Mouse (Mus musculus) cerebellum, adult 9-11 months (tissue): ENCODE results near the gene Ppp1ca.

ENCODE experiments used
- DNase-seq: peaks from one replicate; pipeline ENCODE4 v3.0.0; 2022

Gene Ppp1ca

DNA sequence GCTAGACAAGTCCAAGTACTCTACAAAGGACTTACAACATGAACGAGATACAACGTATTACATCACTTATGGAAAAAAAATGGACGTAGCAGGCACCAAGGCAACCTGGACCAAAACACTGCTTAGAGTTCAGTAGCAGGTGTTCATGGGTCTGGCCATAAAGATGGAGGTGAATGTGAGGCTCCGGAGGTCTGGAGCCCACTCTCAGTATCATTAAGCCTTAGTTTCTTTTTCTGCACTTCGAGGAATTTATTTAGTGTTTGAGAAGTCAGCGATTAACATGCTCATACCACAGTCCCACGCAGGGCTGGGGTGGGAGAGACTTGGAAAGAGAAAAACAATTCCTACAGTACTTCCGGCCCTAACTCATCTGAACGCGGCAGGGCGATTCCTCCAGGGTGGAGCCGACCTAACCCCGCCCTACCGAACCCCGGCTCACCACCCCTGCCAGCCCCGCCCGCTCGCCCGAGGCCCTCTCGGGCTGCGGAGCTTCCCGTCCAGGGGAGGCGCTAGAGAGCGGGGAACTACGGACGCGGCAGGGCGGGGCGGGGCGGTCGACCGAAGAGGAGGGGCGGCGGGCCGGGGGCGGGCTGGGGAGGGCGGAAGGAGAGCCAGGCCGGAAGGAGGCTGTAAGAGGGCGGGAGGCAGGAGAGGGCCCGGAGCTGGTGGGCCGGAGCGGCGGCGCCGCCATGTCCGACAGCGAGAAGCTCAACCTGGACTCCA, at the start of gene Ppp1ca:
TSS of gene Ppp1ca (plus strand) at position 538 of the 723 bp plus-strand sequence.
- peak; percentile 91 for DNase-seq

GRCm38 (mm10) chr19:4142416-4143173, 49.3 kb upstream of the Ppp1ca start:
- DNase-seq, result peak; percentile 46

DNA sequence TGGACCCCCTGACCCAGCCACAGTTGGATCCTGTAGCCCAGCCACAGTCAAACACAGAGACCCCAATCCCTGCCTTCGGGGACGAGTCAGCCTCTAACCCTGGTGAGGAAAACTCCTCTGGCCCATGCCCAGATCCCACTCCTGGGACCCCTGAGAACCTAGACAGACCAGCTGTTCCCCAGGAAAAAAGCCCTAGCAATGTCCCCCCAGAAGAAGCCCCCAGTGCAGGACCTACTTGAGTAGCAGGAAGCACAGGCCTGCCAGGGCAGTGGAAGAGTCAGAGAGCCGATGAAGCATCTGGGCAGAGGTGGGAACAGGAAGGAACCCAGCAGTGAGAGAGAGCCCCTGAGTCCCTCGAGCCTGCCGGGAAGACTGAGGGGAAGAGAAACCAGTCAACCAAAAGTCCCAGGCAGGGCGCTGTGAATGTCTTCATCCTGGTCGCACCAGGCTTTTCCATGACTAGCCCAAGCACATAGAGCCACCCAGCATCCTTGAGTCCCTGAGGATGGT, 48.1 kb upstream of the Ppp1ca start, which contains the start of gene Cabp4:
TSS of gene Cabp4 (minus strand) at position 275 of the 510 bp plus-strand sequence.
- DNase-seq, result no peak

DNA sequence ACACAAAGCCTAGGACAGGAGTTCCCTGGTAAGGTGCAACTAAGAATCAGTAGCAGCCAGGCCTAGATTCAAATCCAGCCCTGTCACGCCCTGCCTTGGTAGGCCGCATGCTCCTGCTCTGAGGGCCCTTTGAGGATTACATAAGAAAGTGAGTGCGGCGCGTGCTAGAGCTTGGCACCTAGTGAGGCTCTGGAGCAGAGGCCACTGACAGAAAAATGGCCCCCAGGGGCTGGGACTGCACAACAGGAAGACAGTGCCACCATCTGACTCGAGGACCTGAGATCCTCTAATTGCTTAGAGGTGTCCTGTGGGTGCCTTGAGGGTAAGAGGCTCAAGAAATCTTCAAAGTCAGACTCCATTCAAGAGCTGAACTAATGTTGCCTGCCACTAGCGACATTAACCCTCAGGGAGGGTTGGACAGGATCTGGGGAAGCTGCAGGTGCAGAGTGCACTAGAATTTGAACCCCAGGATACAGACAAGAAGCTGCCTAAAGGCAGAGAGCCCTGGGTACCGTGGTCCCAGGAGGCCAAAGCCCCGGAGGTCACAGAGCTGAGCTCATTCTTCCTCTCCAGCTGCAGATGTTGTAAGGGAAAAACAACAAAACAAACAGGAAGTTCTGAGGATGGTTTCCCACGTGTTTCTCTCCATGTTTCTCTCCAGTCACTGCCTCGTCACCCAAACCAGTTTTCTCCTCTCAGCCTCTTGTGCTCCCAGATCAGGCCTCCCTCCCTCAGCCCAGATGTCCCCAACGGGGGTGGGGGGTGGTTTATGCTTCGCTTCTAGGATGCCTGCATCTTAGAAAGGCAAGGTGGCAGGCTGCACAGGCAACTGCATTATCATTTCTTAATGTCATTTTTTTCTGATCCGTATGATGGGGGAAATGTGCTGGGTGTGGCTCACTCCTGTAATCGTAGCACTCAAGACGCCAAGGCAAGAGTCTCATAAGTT, 47.0 kb upstream of the Ppp1ca start:
- no peak for DNase-seq

DNA sequence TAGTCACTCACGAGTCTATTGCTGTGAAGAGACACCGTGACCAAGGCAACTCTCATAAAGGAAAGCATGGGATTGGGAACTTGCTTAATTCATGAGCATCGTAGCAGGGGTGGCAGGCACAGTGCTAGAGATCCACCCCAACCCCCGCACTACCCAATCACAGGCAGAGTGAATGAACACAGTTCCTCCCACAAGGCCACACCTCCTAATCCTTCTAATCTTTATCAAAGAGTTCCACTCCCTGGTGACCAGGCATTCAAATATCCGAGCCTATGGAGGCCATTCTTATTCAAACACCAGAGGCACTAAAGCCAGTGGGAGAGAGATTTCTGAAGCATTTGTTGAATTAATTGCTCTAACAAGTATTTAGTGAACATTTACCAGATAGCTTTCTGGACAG, 45.9 kb upstream of the Ppp1ca start:
- no peak for DNase-seq

- DNase-seq, result peak; percentile 42
Observed at GRCm38 (mm10) chr19:4146366-4147021, 45.4 kb upstream of the Ppp1ca start.

- DNase-seq, result peak; percentile 55
Observed at GRCm38 (mm10) chr19:4147022-4147405, 44.9 kb upstream of the Ppp1ca start.

DNA sequence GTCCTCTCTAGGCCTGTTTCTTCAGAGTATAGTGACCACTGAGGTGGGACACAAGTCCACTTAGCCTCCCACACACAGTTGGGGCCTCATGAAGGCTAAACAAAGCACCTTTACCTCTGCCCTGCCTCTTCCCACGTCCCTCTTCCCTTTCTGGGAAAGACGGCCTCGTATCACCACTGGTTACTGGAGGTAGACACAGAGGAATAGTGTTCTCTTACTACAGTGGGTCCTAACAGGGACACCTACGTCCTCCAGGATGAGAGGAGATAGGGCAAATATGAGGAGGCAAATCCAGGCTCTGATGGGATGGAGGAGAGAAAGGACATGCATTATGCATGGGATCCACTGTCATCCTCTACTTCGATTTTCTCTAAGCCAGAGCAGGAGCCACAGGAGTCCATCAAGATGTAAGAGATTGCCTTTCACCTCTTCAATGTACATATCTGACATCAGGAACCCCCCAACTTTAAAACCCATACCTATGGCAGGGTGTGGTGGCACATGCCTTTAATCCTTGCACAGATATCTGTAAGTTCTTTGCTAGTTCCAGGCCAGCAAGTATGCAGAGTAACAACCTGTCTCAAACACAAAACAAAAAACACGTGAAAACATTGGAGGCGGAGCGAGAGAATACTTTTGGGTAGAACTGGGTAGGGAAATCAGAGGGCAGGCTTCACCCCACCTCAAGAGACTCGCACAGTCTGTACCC, 43.9 kb upstream of the Ppp1ca start:
- DNase-seq, result peak; percentile 52

- peak; percentile 96 for DNase-seq
Observed at GRCm38 (mm10) chr19:4148491-4148806, 43.4 kb upstream of the Ppp1ca start, which contains the start of gene Coro1b. TSS of gene Coro1b (plus strand) at chr19:4148619.

DNA sequence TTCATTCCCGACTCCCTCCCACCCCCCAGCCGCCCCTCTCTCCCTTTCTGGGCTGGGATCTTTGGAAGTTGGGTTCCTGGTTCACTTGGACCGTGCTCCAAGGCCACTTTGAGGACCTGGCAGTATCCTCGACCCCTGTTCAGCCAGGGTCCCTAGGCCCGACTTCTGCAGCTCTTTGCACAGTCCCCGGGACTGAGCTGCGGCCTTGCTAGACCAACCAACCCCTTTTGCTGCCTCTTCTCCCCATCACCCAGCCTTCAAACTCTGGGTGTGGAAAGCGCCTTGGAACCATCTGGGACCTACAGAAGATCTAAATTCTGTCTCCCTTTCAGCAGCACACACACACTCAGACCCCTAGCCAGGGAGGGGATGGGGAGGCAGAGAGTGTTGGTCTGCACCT, 43.0 kb upstream of the Ppp1ca start:
- no peak for DNase-seq

DNA sequence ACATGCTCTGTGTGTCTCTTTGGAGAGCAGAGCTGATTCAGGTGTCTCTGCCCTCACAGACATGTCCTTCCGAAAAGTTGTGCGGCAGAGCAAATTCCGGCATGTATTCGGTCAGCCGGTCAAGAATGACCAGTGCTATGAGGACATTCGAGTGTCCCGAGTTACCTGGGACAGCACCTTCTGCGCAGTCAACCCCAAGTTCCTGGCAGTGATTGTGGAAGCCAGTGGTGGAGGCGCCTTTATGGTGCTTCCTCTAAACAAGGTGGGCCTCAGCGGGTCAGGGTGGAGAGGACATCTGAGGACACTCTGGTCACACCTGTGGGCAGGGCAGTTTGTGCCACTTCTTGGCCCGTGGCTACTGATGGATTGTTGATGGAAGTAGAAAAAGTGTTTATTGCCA, 42.6 kb upstream of the Ppp1ca start:
- peak; percentile 53 for DNase-seq

- peak; percentile 56 for DNase-seq
Observed at GRCm38 (mm10) chr19:4149764-4150461, 42.0 kb upstream of the Ppp1ca start.

DNA sequence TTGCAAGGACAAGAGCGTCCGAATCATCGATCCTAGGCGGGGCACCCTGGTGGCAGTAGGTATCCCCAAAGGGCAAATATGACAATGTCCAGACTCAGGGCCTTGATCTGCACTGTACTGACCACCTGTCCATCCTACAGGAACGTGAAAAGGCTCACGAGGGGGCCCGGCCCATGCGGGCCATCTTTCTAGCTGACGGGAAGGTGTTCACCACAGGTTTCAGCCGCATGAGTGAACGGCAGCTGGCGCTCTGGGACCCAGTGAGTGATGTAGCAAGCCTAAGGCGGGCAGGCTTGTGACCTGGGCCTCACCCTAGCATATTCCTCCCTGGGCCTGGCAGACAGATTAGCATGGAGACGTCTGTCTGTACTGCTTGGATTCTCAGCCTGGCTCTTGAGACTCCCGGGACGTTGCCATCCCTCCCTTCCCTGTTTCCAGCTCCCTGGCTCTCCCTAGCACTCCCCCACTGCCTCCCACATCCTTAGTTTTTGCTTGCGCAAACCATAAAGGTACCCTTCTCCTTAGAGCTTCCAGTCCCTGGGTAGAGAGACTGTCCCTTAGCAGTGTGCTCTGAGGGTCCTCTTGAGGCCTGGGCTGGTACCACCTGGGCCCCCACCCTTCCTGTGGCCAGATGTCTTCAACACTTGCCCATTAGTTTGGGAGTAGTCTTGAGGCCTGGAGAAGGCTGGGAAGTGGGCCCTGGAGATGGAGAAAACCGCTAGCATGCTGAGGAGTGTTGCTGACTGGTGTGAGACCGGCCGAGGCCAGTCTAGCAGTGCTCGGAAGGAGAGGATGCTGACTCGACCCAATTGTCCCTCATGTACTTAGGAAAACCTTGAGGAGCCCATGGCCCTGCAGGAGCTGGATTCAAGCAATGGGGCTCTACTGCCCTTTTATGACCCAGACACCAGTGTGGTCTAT, 41.0 kb upstream of the Ppp1ca start:
- DNase-seq, result no peak

- no peak for DNase-seq
Observed at GRCm38 (mm10) chr19:4151488-4151860, 40.4 kb upstream of the Ppp1ca start.

- peak; percentile 47 for DNase-seq
Observed at GRCm38 (mm10) chr19:4151898-4152297, 40.0 kb upstream of the Ppp1ca start.

DNA sequence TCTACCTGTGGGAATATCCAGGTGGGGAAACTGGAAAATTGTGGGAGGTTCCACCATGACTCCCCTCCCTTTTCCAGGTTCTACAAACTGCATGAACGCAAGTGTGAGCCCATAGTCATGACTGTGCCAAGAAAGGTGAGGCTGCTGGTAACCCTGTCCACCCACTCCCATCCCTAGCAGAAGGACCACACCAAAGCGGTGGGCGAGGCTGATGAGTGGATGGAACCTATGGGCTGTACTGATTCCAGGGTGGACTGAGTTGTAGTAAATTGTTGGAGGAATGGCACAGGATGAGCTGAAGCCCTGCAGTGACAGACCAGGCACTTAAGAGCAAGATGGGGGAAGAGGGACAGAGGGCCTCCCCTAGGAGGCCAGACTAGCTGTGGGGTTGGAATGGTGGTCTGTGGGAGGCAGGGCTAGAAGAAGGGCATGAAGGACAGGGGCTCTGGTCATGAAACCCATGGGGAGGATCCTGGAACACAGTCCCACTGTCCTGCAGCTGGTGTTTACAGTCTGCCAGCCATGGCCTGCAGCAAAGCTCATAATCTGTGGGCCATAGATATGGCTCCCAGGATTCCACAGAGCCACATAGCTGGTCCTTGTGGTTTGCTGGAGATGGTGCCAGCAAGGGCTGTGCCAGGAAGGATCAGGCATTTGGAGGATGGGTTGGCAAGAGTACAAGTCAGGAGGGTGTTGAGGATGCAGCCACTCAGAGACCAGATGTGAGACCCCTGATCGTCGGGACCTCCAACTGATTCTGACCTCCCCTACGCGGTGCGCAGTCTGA, 39.2 kb upstream of the Ppp1ca start:
- DNase-seq, result peak; percentile 56

GRCm38 (mm10) chr19:4153232-4153654, 38.6 kb upstream of the Ppp1ca start, which contains the start of gene Ptprcap:
TSS of gene Ptprcap (plus strand) at chr19:4153604.
- peak; percentile 87 for DNase-seq

DNA sequence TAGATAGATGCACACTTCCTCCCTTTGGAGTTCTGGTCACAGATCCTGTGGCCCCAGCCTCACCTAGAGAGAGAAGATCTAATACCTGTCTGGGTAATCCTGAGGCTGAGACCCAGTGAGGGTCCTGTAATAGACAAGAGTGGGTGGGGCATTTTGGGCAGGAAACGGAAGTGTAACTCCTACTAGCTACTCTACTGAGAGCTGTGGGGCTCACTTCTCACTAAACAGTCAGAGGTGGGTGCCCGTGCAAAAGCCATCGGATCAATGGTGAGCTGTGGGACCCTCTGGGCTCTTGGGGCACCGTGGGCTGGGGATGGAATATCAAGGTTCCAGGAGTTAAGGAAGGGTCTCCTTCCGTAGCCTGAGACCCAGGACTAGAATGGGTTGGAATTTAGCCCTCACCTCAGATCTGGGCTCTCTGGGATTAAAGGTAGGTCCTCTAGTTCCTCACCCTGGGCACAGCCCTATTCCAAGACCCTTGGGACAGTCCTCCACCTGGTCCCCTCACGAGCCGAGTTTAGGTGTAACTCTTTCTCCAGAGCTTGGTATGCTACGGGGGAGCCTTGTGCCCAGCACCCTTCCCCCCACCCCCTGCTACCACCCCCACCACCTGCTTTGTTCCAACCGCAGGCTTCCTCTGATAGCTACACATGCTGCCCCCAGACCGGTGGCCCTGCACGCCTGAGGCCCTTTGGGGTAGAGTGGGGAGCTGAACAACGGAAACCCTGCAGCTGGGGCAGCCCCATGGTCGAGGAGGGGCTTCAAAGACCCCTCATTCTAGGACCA, 37.2 kb upstream of the Ppp1ca start:
- DNase-seq, result peak; percentile 40
